Mouse (Mus musculus) heart, embryonic 10.5 days (tissue): ENCODE measurements at regions not wholly inside any gene's neighbourhood (a gene's known extent, or its start where the extent isn't known, plus 50 kb on each side); places are given as distances from the start of the nearest gene placed in this dataset.
"Not testable (repeated sequence)": the region's sequence is repeated elsewhere in the genome, so short reads cannot be mapped to it uniquely, and the experiment has no call there.

Experiments
- DNase-seq: peaks from one replicate; pipeline ENCODE4 v3.0.0-alpha.2; 2017; ENCODE audit warnings: low spot score
- H3K27ac ChIP-seq: fragments of 300-500 bp; sonication (generic); 2 replicates; pipeline ENCODE4 v1.5.1; 2016; ENCODE audit warnings: mild to moderate bottlenecking
- H3K27me3 ChIP-seq: fragments of 300-500 bp; sonication (generic); 2 replicates; pipeline ENCODE4 v1.6.1; 2016; ENCODE audit warnings: mild to moderate bottlenecking; ENCODE audit not compliant: poor library complexity, insufficient read depth, severe bottlenecking
- H3K36me3 ChIP-seq: fragments of 300-500 bp; sonication (generic); 2 replicates; pipeline ENCODE4 v1.6.1; 2016; ENCODE audit warnings: mild to moderate bottlenecking, moderate library complexity
- H3K4me1 ChIP-seq: fragments of 300-500 bp; sonication (generic); 2 replicates; pipeline ENCODE4 v1.6.1; 2016; ENCODE audit warnings: mild to moderate bottlenecking
- H3K4me3 ChIP-seq: fragments of 300-500 bp; sonication (generic); 2 replicates; pipeline ENCODE4 v1.5.1; 2016; ENCODE audit warnings: mild to moderate bottlenecking, moderate library complexity
- H3K9me3 ChIP-seq: fragments of 300-500 bp; sonication (generic); 2 replicates; pipeline ENCODE4 v1.6.1; 2016; ENCODE audit warnings: mild to moderate bottlenecking, moderate library complexity
- WGBS: fragments of 180-500 bp; shearing (Covaris S2); methylation state at CpG from one replicate; pipeline ENCODE4 v1.1.7; 2016; 5-methylcytosine and 5-hydroxymethylcytosine counted together

- not testable (repeated sequence) for DNase-seq, H3K4me1 ChIP-seq, H3K9me3 ChIP-seq, H3K27ac ChIP-seq, H3K4me3 ChIP-seq, H3K27me3 ChIP-seq, H3K36me3 ChIP-seq
- 89% methylated on average over 14 of the region's 14 CpGs for WGBS
These were observed 288.7 kb downstream of the Fut8 start for GRCm38 (mm10) chr12:77526581-77526980.

- no peaks in the 10 kb centered on the region for H3K4me1 ChIP-seq
- H3K4me3 ChIP-seq = no peak overlapping the region
- H3K9me3 ChIP-seq = no peaks in the 10 kb centered on the region
- H3K36me3 ChIP-seq = no peaks in the 10 kb centered on the region
- no peak overlapping the region for H3K27ac ChIP-seq
- no peaks in the 10 kb centered on the region for H3K27me3 ChIP-seq
- DNase-seq = no peak
- WGBS = 76% methylated on average over 1 of the region's 1 CpGs
These were observed 289.6 kb downstream of the Fut8 start for GRCm38 (mm10) chr12:77527499-77527898.

- no peaks in the 10 kb centered on the region for H3K4me1 ChIP-seq
- H3K4me3 ChIP-seq = no peak overlapping the region
- WGBS = 82% methylated on average over 9 of the region's 9 CpGs
- H3K27ac ChIP-seq = no peak overlapping the region
- H3K27me3 ChIP-seq = no peaks in the 10 kb centered on the region
- no peaks in the 10 kb centered on the region for H3K36me3 ChIP-seq
- no peak for DNase-seq
- H3K9me3 ChIP-seq = no peaks in the 10 kb centered on the region
These were observed 290.3 kb downstream of the Fut8 start for GRCm38 (mm10) chr12:77527953-77528865.

- H3K4me3 ChIP-seq = no peak overlapping the region
- H3K27me3 ChIP-seq = no peaks in the 10 kb centered on the region
- DNase-seq = no peak
- 81% methylated on average over 8 of the region's 8 CpGs for WGBS
- H3K4me1 ChIP-seq = no peaks in the 10 kb centered on the region
- no peak overlapping the region for H3K27ac ChIP-seq
- H3K36me3 ChIP-seq = no peaks in the 10 kb centered on the region
- no peaks in the 10 kb centered on the region for H3K9me3 ChIP-seq
These were observed 290.9 kb downstream of the Fut8 start for GRCm38 (mm10) chr12:77528868-77529271.

- Histone ChIP-seq H3K27me3 (no peaks in the 10 kb centered on the region), H3K36me3 (no peaks in the 10 kb centered on the region), H3K4me3 (no peak overlapping the region), H3K4me1 (no peaks in the 10 kb centered on the region), H3K9me3 (no peaks in the 10 kb centered on the region), H3K27ac (no peak overlapping the region)
- 83% methylated on average over 4 of the region's 4 CpGs for WGBS
- no peak for DNase-seq
These were observed 291.5 kb downstream of the Fut8 start for GRCm38 (mm10) chr12:77529414-77529813.

- Histone ChIP-seq H3K4me3 (no peak overlapping the region), H3K27ac (no peak overlapping the region), H3K4me1 (no peaks in the 10 kb centered on the region), H3K9me3 (no peaks in the 10 kb centered on the region), H3K36me3 (no peaks in the 10 kb centered on the region), H3K27me3 (no peaks in the 10 kb centered on the region)
- no peak for DNase-seq
- 83% methylated on average over 3 of the region's 3 CpGs for WGBS
These were observed 292.0 kb downstream of the Fut8 start for GRCm38 (mm10) chr12:77529955-77530354.

- DNase-seq = no peak
- H3K27ac ChIP-seq = no peak overlapping the region
- no peaks in the 10 kb centered on the region for H3K27me3 ChIP-seq
- no peaks in the 10 kb centered on the region for H3K36me3 ChIP-seq
- no peaks in the 10 kb centered on the region for H3K9me3 ChIP-seq
- no peaks in the 10 kb centered on the region for H3K4me1 ChIP-seq
- no peak overlapping the region for H3K4me3 ChIP-seq
- 69% methylated on average over 5 of the region's 5 CpGs for WGBS
These were observed 293.4 kb downstream of the Fut8 start for GRCm38 (mm10) chr12:77531294-77531693.

- Histone ChIP-seq H3K4me1 (no peaks in the 10 kb centered on the region), H3K4me3 (no peak overlapping the region), H3K27ac (no peak overlapping the region), H3K9me3 (no peaks in the 10 kb centered on the region), H3K36me3 (no peaks in the 10 kb centered on the region), H3K27me3 (no peaks in the 10 kb centered on the region)
- 68% methylated on average over 8 of the region's 8 CpGs for WGBS
- no peak for DNase-seq
These were observed 294.6 kb downstream of the Fut8 start for GRCm38 (mm10) chr12:77532547-77532946.

- H3K27ac ChIP-seq = no peak overlapping the region
- no peaks in the 10 kb centered on the region for H3K4me1 ChIP-seq
- no peaks in the 10 kb centered on the region for H3K9me3 ChIP-seq
- no peak overlapping the region for H3K4me3 ChIP-seq
- 69% methylated on average over 2 of the region's 2 CpGs for WGBS
- DNase-seq = no peak
- H3K36me3 ChIP-seq = no peaks in the 10 kb centered on the region
- H3K27me3 ChIP-seq = no peaks in the 10 kb centered on the region
These were observed 295.7 kb downstream of the Fut8 start for GRCm38 (mm10) chr12:77533606-77534005.

- no peaks in the 10 kb centered on the region for H3K36me3 ChIP-seq
- H3K4me3 ChIP-seq = no peak overlapping the region
- H3K4me1 ChIP-seq = no peaks in the 10 kb centered on the region
- DNase-seq = no peak
- H3K9me3 ChIP-seq = no peaks in the 10 kb centered on the region
- WGBS = 55% methylated on average over 3 of the region's 3 CpGs
- no peak overlapping the region for H3K27ac ChIP-seq
- no peaks in the 10 kb centered on the region for H3K27me3 ChIP-seq
These were observed 296.2 kb downstream of the Fut8 start for GRCm38 (mm10) chr12:77534079-77534478.

- WGBS = 64% methylated on average over 3 of the region's 3 CpGs
These were observed 297.2 kb downstream of the Fut8 start for GRCm38 (mm10) chr12:77535147-77535546.

GRCm38 (mm10) chr12:77537139-77537848, 299.4 kb downstream of the Fut8 start:
- no peaks in the 10 kb centered on the region for H3K27me3 ChIP-seq
- H3K4me1 ChIP-seq = no peaks in the 10 kb centered on the region
- no peaks in the 10 kb centered on the region for H3K36me3 ChIP-seq
- no peak overlapping the region for H3K27ac ChIP-seq
- WGBS = 75% methylated on average over 8 of the region's 8 CpGs
- no peak for DNase-seq
- H3K9me3 ChIP-seq = no peaks in the 10 kb centered on the region
- no peak overlapping the region for H3K4me3 ChIP-seq

More at GRCm38 (mm10) chr12:77535147-77535546, 297.2 kb downstream of the Fut8 start:
- H3K4me3 ChIP-seq = no peak overlapping the region
- no peaks in the 10 kb centered on the region for H3K36me3 ChIP-seq
- no peaks in the 10 kb centered on the region for H3K4me1 ChIP-seq
- H3K27me3 ChIP-seq = no peaks in the 10 kb centered on the region
- no peak for DNase-seq
- H3K27ac ChIP-seq = no peak overlapping the region
- H3K9me3 ChIP-seq = no peaks in the 10 kb centered on the region

GRCm38 (mm10) chr12:77539661-77540431, 301.9 kb downstream of the Fut8 start:
- H3K27me3 ChIP-seq = no peaks in the 10 kb centered on the region
- no peaks in the 10 kb centered on the region for H3K4me1 ChIP-seq
- no peak overlapping the region for H3K4me3 ChIP-seq
- no peak for DNase-seq
- H3K36me3 ChIP-seq = no peaks in the 10 kb centered on the region
- H3K9me3 ChIP-seq = no peaks in the 10 kb centered on the region
- WGBS = 82% methylated on average over 10 of the region's 10 CpGs
- H3K27ac ChIP-seq = no peak overlapping the region
